In genomic region chr16:13256667-13257527, GRCm38 (mm10) we compare ENCODE assay signal across 8 mouse cellular contexts. TPM values are rescaled to one million over a fixed set of nuclear protein-coding genes. Genes with fewer than 3 reads are reported as not detected.
DNase-seq lines count a peak whose midpoint lies in the region; ATAC-seq and TF ChIP-seq lines count a peak whose summit lies in the region.

No protein-coding gene starts in this region.

- DNase-seq in embryo, embryonic 10 days (ENCODE audit: low spot score), result peak; percentile 38
- DNase-seq in embryo, embryonic 9.5 days (ENCODE audit: extremely low spot score), result no peak
- DNase-seq in 416B (ENCODE audit: low read depth), result peak; percentile 20
- DNase-seq in c-Kit-positive CD71-positive TER-119-positive erythroid progenitor cells, embryonic 14.5 days (ENCODE audit: low spot score), result peak; percentile 1
- peak; percentile 34 for DNase-seq in left cerebral cortex, postnatal 4 days
- no peak for DNase-seq in stomach, postnatal 0 days (ENCODE audit: low spot score)

- 6% methylated on average over 37 of the region's 64 CpGs for WGBS in heart, embryonic 13.5 days
- WGBS in midbrain, embryonic 13.5 days, result 7% methylated on average over 49 of the region's 64 CpGs
- 5% methylated on average over 30 of the region's 64 CpGs for WGBS in stomach, postnatal 0 days

- ATAC-seq in heart, embryonic 13.5 days (ENCODE audit: extremely low read depth, insufficient number of reproducible peaks, low FRiP score, low TSS enrichment), result peak; percentile 43
- ATAC-seq in midbrain, embryonic 13.5 days, result peak; percentile 88
- peak; percentile 72 for ATAC-seq in stomach, postnatal 0 days (ENCODE audit: low FRiP score, low TSS enrichment)

- no peaks in the 10 kb centered on the region for H3K27me3 ChIP-seq in heart, embryonic 13.5 days (replicated peaks)
- H3K27me3 ChIP-seq in midbrain, embryonic 13.5 days, result no peaks in the 10 kb centered on the region
- no peaks in the 10 kb centered on the region for H3K27me3 ChIP-seq in stomach, postnatal 0 days (ENCODE audit: control insufficient read depth, insufficient read depth, low read length)

- no peaks in the 10 kb centered on the region for H3K36me3 ChIP-seq in heart, embryonic 13.5 days
- H3K36me3 ChIP-seq in midbrain, embryonic 13.5 days, result no peaks in the 10 kb centered on the region
- no peaks in the 10 kb centered on the region for H3K36me3 ChIP-seq in stomach, postnatal 0 days (ENCODE audit: control insufficient read depth, insufficient read depth, low read length)

- H3K4me3 ChIP-seq in heart, embryonic 13.5 days, result peak overlapping the region; percentile 93
- H3K4me3 ChIP-seq in midbrain, embryonic 13.5 days (replicated peaks), result peak overlapping the region; percentile 78
- H3K4me3 ChIP-seq in stomach, postnatal 0 days (ENCODE audit: low read depth, low read length), result peak overlapping the region; percentile 89

- peak overlapping the region; percentile 81 for H3K27ac ChIP-seq in heart, embryonic 13.5 days (replicated peaks)
- H3K27ac ChIP-seq in midbrain, embryonic 13.5 days, result peak overlapping the region; percentile 71
- H3K27ac ChIP-seq in stomach, postnatal 0 days (replicated peaks), result peak overlapping the region; percentile 96

- no peaks in the 10 kb centered on the region for H3K9me3 ChIP-seq in heart, embryonic 13.5 days
- no peaks in the 10 kb centered on the region for H3K9me3 ChIP-seq in midbrain, embryonic 13.5 days
- H3K9me3 ChIP-seq in stomach, postnatal 0 days (ENCODE audit: control insufficient read depth, low read length), result no peaks in the 10 kb centered on the region

- intact Hi-C loops in left cerebral cortex, postnatal 4 days (cut with DNase I), result no loop called here

- H3K4me1 ChIP-seq in heart, embryonic 13.5 days, result peaks cover 41% of the 10 kb centered on the region
- H3K4me1 ChIP-seq in midbrain, embryonic 13.5 days (replicated peaks), result peaks cover 19% of the 10 kb centered on the region
- H3K4me1 ChIP-seq in stomach, postnatal 0 days (replicated peaks; ENCODE audit: control insufficient read depth, insufficient read depth), result 0 out of 2 replicates have a peak, but pooled peaks cover 6% of the 10 kb centered on the region

- TF ChIP-seq CTCF in stomach, postnatal 0 days (IDR thresholded peaks at IDR 0.05; ENCODE audit: low read depth), result no peak

- no peak for TF ChIP-seq EP300 in stomach, postnatal 0 days (optimal IDR thresholded peaks at IDR 0.05)

- peak overlapping the region; percentile 93 for H3K9ac ChIP-seq in heart, embryonic 13.5 days
- peak overlapping the region; percentile 86 for H3K9ac ChIP-seq in midbrain, embryonic 13.5 days (replicated peaks)
- peak overlapping the region; percentile 97 for H3K9ac ChIP-seq in stomach, postnatal 0 days (ENCODE audit: low read length)

- peak overlapping the region; percentile 91 for H3K4me2 ChIP-seq in heart, embryonic 13.5 days
- peak overlapping the region; percentile 70 for H3K4me2 ChIP-seq in midbrain, embryonic 13.5 days (replicated peaks)
- peak overlapping the region; percentile 90 for H3K4me2 ChIP-seq in stomach, postnatal 0 days (replicated peaks; ENCODE audit: low read depth)

RNA-seq across cellular contexts. Expression of gene Mrtfb, which starts 0.6 kb away (rescaled TPM):
- polyA plus RNA-seq in heart, embryonic 13.5 days (2015; fragmentation: Nextera tagmentation; extraction: Ambion mirVana), result 12.4 and 13.1 TPM in 2 replicates
- total RNA-seq in left cerebral cortex, postnatal 4 days (2021), result 10 to 100 TPM; 62.9 to 63.5 TPM
- 10.0 and 12.6 TPM in 2 replicates for polyA plus RNA-seq in midbrain, embryonic 13.5 days (2015; fragmentation: Nextera tagmentation; extraction: Ambion mirVana)
- polyA plus RNA-seq in stomach, postnatal 0 days (2015; fragmentation: Nextera tagmentation; extraction: Ambion mirVana), result 12.5 and 12.6 TPM in 2 replicates

Comparison
In these comparisons a context has a peak if more than half of its experiments do, and no peak if none do; other contexts are left out.
1. DNase-seq: peak in embryo, embryonic 10 days (single experiment), 416B (single experiment), c-Kit-positive CD71-positive TER-119-positive erythroid progenitor cells, embryonic 14.5 days (single experiment) and left cerebral cortex, postnatal 4 days (single experiment); none in embryo, embryonic 9.5 days (single experiment) and stomach, postnatal 0 days (single experiment).
2. Peak in every context shown above with its lines, with median percentiles within 50 percentile points of each other: ATAC-seq, H3K27ac ChIP-seq, H3K4me2 ChIP-seq, H3K4me3 ChIP-seq and H3K9ac ChIP-seq.